Mouse (Mus musculus) right cerebral cortex, adult 18-20 months (tissue): ENCODE data around the gene Tssk6.
A peak's percentile ranks its signal among the peaks of the same experiment; 100 is the strongest.

ENCODE experiments used
- DNase-seq: peaks from one replicate; pipeline ENCODE4 v3.0.0; 2022; ENCODE audit warnings: mixed read lengths

Gene Tssk6

GRCm38 (mm10) chr8:69887289-69888243 is 14.4 kb upstream of the Tssk6 start, which contains the start of gene Cilp2:
Gene Cilp2 (minus strand): TSS chr8:69887687.
- no peak for DNase-seq

GRCm38 (mm10) chr8:69888244-69888866 is 13.6 kb upstream of the Tssk6 start:
- no peak for DNase-seq

GRCm38 (mm10) chr8:69888902-69889301 is 13.1 kb upstream of the Tssk6 start:
- no peak for DNase-seq

GRCm38 (mm10) chr8:69890813-69891241 is 11.2 kb upstream of the Tssk6 start:
- peak; percentile 69 for DNase-seq

GRCm38 (mm10) chr8:69893863-69894262 is 8.1 kb upstream of the Tssk6 start:
- peak; percentile 62 for DNase-seq

GRCm38 (mm10) chr8:69894836-69895332 is 7.1 kb upstream of the Tssk6 start:
- no peak for DNase-seq

GRCm38 (mm10) chr8:69895772-69896451 is 6.1 kb upstream of the Tssk6 start:
- DNase-seq: no peak

GRCm38 (mm10) chr8:69897857-69898256 is 4.1 kb upstream of the Tssk6 start:
- no peak for DNase-seq

GRCm38 (mm10) chr8:69899876-69900275 is 2.1 kb upstream of the Tssk6 start:
- no peak for DNase-seq

GRCm38 (mm10) chr8:69900895-69901451 is 1.0 kb upstream of the Tssk6 start:
- DNase-seq: no peak

GRCm38 (mm10) chr8:69901484-69902162 is 361 bp upstream of the Tssk6 start:
- DNase-seq: peak; percentile 96

GRCm38 (mm10) chr8:69903063-69903542 is 1.1 kb downstream of the Tssk6 start:
- DNase-seq: peak; percentile 100

GRCm38 (mm10) chr8:69904096-69904495 is 2.1 kb downstream of the Tssk6 start:
- DNase-seq: no peak

- DNase-seq: no peak
Measured at GRCm38 (mm10) chr8:69906260-69906659, 4.3 kb downstream of the Tssk6 start.

- DNase-seq: no peak
Measured at GRCm38 (mm10) chr8:69907106-69907505, 5.1 kb downstream of the Tssk6 start.

GRCm38 (mm10) chr8:69911917-69912316 is 9.9 kb downstream of the Tssk6 start:
- DNase-seq: no peak

GRCm38 (mm10) chr8:69912478-69913074 is 10.6 kb downstream of the Tssk6 start:
- DNase-seq: peak; percentile 78

GRCm38 (mm10) chr8:69914526-69914925 is 12.5 kb downstream of the Tssk6 start:
- DNase-seq: no peak

GRCm38 (mm10) chr8:69915748-69916147 is 13.8 kb downstream of the Tssk6 start:
- DNase-seq: no peak

- DNase-seq: no peak
Measured at GRCm38 (mm10) chr8:69918506-69918905, 16.5 kb downstream of the Tssk6 start.

GRCm38 (mm10) chr8:69919010-69919409 is 17.0 kb downstream of the Tssk6 start:
- peak; percentile 79 for DNase-seq
